Mouse (Mus musculus) spleen, adult 10 weeks (tissue): ENCODE results near the gene Shf. TPM values are rescaled to one million over a fixed set of nuclear protein-coding genes. Genes with fewer than 3 reads are reported as not detected.

ENCODE experiments used
- polyA plus RNA-seq: library from polyadenylated mRNA; stranded (reverse); fragments of 350-450 nt; fragmentation: Illumina TruSeq; extraction: RNeasy Lipid Tissue Mini Kit (QIAGEN cat#74804); gene quantifications from one replicate; pipeline ENCODE4 v1.2.3, GENCODE M21; 2015; ENCODE audit warnings: low replicate concordance; ENCODE audit not compliant: insufficient read depth

The Shf gene
- 1.1 TPM for polyA plus RNA-seq

DNA sequence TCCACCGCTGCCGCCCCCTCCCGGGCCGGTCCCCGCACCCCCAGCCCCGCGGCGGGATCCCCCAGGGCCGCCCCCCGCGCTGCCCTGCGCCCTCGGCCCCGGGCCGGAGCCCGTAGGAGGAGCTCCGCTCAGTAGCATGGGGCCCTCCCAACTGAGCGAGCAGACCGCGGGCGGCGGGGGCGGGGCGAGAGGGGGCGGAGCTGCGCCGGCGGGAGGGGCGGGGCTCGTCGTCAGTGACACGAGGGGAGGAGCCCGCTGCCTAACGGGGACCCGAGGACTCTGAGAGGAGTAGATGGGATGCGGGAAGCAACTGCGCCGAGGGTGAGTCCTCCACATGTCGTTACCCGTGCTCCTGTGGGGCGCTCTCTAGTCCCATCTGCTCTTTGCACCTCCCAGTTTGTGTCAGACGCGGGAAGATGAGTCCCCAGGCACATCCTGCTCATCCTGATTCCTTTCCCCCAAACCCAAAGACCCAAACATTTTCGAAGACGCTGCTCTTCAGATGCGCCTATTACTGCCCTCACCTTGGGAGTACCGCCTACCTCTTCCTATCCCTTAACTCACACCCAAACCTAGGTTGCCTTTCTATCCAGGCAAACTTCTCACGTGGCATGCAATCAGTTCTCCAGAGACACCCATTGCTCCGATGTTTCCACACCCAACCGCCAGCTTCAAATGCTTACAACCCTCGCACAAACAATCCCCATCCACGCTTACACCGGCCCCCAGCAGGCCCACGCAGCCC is at the start of gene Shf:
Gene Shf, minus strand, starts transcription at position 168 of the 745 bp plus-strand sequence.

DNA sequence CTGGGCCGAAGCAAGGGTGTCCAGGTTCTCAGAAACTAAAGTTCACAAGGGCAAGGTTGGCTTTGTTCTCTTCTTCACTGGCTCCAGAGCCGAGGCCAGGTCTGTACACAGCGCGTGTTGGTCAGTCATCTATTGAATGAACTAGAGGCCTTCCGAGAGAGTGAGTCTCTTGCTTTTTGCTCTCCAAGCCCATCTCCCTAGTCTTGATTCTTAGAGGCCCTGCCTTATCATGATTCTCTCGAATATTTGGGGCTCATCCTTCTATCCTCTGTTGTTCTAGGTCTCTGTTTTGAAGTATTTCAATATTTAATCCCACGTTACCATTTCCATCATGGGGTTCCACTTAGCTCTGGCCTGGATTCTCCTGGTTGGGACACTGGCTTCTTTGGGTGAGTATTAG is 53.6 kb downstream of the Shf start, which contains the start of gene Duox1:
Gene Duox1, plus strand, starts transcription at position 301 of the 400 bp plus-strand sequence.

DNA sequence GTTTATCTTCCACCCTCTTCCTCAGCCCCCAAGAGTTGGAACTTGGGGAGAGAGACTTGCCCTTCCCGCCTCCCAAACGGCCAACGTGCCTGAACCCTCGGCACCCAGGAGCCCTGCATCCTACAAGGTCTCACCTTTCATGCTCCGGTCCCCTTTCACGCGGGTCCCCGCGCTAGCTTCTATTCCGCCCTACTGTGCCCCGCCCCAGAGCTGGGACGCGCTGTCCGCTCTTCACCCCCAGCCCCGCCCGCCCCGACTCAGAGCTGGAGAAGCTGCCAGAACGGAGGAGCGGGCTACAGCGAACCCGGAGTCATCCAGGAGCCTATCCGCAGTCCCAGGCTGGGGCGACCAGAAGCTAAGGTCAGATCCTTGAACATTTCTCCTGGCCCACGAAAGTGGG is 55.4 kb downstream of the Shf start, which contains the start of gene Duoxa1:
Gene Duoxa1, minus strand, starts transcription at position 195 of the 400 bp plus-strand sequence.

Other genes starting within 250 kb of the Shf start
- 6,371 TPM for gene B2m, start 221.5 kb downstream of the Shf start, polyA plus RNA-seq
- gene Trim69, start 208.5 kb downstream of the Shf start, polyA plus RNA-seq: 0.18 TPM
- 0.21 TPM for gene Patl2, start 183.0 kb downstream of the Shf start, polyA plus RNA-seq
- gene Terb2, start 182.9 kb downstream of the Shf start, polyA plus RNA-seq: not detected
- 16.6 TPM for gene Sord, start 134.4 kb downstream of the Shf start, polyA plus RNA-seq
- not detected for gene Duox2, start 70.7 kb downstream of the Shf start, polyA plus RNA-seq
- not detected for gene Duoxa2, start 70.3 kb downstream of the Shf start, polyA plus RNA-seq
- not detected for gene Duoxa1, start 55.4 kb downstream of the Shf start, polyA plus RNA-seq
- not detected for gene Duox1, start 53.5 kb downstream of the Shf start, polyA plus RNA-seq
- gene Slc28a2, start 57.3 kb upstream of the Shf start, polyA plus RNA-seq: 162 TPM
- gene Gm14085, start 115.8 kb upstream of the Shf start, polyA plus RNA-seq: 15.0 TPM
- gene Gatm, start 242.1 kb upstream of the Shf start, polyA plus RNA-seq: 25.4 TPM